Mouse (Mus musculus): ENCODE measurements around the gene Mypn. TPM values are rescaled to one million over a fixed set of nuclear protein-coding genes. Genes with fewer than 3 reads are reported as not detected.

The Mypn gene
- total RNA-seq, 2 experiments from 2014 or later: 1.1 TPM; not detected in 1

DNA sequence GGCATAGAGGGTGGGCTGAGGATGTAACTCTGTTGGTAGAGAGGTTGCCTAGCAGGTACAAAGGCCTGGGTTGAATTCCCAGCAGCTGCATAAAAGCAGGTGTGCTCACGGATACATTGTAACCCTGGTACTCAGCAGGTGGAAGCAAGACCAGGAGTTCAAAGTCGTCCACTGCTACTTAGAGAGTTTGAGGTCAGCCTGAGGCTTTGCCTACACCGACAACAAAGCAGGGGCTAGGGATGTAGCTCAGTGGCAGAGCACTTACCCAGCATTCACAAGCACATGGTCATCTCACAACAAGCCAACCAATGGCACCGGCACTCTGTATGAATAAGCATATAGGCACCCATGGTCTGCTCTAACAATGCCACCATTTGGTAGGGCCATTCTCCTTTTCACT lies 46.3 kb downstream of the Mypn start:
- no peak for ATAC-seq (replicated peaks; ENCODE audit: low FRiP score, poor library complexity, severe bottlenecking)

DNA sequence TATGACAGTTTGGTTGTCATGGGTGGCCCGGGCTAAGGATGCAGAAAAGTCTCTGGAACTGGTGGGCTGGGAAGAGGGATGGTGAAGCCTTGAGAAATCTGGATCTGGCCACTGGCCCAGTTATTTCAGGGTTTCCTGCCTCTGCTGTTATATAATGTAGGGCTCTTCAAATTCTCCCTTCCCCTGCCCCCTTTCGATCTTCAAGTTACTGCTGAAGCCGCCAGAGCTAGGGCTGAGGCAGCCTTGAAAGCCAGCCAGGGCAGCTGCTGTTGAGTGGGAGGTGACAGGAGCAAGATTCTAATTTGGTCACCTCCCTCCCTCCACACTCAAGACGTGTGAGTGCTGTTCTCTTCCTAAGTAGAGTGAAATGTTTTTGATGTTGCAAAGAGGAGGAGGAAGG lies 46.8 kb downstream of the Mypn start:
- ATAC-seq (replicated peaks; ENCODE audit: low FRiP score, poor library complexity, severe bottlenecking): no peak

DNA sequence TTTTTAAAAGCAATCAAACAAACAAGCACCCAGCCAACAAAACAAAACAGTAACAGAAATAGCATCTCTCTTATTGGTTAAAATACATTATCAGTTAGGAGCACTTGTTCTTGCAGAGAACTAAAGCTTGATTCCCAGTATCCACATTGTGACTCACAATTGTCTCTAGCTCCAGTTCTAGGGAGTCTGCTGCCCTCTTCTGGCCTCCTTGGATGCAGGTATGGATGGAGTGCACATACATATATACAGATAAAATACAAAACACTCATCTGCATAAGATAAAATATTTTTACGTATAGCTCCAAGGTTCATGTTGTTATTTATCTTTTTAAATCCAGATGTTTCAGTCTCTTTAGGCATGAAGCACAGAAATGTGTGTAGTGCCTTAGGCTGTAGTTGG lies 47.4 kb downstream of the Mypn start:
- no peak for ATAC-seq (replicated peaks; ENCODE audit: low FRiP score, poor library complexity, severe bottlenecking)

DNA sequence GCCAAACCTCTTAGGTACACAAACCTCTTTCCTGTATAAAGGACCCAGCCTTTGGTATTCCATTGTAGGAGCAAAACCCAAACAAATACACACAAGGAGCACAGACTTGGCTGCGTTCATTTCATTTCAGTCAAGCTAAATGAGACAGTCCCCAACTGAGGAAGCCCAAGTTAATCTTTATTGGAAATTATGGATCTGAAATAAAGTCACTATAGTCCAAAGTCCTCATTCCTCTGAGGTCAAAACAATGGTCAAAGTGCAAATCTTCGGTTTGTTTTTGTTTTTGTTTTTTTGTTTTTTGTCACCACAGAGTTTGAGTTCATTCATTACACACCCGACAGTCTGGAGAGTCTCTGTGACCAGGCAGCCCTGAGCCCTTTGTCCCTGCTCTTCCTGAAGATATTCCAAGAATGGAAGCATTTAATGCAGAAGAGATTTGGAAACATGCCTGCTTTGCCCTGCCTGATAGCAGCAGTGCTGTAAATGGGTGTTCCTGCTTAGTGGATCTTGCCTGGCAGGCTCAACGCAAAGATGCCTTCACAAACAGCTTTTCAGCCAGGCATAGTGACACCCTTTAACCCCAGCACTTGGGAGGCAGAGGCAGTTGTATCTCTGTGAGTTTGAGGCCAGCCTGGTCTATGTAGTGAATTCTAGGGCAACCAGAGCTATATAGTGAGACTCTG lies 47.9 kb downstream of the Mypn start:
- ATAC-seq (replicated peaks; ENCODE audit: low FRiP score, poor library complexity, severe bottlenecking): no peak

DNA sequence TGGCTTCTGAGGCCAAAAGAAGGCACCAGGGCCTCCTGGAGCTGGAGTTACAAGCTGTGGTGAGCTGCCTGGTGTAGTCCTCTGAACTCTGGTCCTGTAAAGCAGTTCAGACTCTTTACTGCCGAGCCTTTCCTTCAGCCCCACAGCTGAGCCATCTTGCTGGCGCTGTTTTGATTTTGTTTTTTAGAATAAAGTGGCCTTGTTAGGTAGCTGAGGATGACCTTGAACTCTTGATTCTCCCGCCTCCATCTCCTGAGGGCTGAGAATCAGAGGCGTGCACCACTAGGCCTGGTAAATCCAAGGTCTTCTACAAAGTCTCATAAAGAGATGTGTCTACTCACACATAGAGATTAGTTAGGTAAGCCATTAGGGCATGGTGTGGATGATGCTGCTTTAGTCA lies 49.0 kb downstream of the Mypn start:
- ATAC-seq (replicated peaks; ENCODE audit: low FRiP score, poor library complexity, severe bottlenecking): no peak

DNA sequence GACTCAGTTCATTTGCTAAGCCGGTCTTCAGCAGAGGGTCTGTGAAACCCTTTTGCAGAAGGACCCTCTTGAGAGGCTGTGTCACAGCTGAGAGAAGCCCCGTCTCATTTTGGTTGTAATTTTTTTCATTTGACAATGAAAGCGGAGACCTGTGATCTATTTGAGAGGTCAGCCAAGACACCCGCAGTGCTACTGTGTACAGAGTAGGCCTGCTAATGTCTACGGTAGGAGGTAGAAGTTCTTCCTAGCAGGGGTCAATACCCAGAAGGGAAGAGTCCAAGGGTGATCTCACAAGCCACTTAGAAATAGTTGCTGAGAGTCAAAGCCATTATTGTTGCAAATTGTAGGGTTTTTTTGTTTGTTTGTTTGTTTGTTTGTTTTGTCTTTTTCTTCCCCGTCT lies 49.5 kb downstream of the Mypn start:
- no peak for ATAC-seq (replicated peaks; ENCODE audit: low FRiP score, poor library complexity, severe bottlenecking)

DNA sequence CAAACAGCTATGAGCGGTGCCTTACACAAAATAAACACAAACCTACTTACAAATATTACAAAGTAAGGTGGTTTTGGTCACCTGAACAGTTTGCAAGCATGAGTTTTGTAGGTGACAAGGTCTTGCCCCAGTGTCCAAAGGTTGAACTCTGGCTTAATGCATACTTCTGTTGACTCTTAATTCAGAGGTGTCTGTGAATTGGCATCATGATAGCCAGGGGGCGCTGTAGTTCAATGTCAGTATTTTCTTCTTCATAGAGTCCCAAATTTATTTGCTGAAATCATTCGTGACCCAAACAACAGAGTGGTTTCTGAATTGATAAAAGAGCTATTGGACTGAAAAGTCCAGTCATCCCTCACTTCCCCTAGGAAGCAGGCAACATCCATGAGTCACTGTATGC lies 50.2 kb downstream of the Mypn start:
- 0 out of 2 replicates have a peak, but pooled peaks have one; percentile 63 for ATAC-seq (replicated peaks; ENCODE audit: low FRiP score, poor library complexity, severe bottlenecking)

DNA sequence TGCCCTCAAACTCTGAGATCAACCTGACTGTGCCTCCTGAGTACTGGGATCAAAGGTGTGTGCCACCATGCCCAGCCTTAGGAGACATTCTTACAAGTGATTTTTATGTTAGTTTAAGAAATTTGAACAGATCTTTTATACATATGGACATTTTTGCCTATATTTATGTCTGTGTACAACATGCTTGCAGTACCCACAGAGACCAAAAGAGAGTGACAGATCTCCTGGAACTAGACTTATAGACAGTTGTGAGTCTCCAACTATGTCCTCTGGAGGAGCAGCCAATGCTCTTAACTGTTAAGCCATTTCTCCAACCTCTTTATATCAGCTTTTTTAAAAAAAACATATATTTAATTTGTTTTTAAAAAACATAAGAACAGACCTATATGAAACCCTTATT lies 51.4 kb downstream of the Mypn start:
- ATAC-seq (replicated peaks; ENCODE audit: low FRiP score, poor library complexity, severe bottlenecking): no peak

DNA sequence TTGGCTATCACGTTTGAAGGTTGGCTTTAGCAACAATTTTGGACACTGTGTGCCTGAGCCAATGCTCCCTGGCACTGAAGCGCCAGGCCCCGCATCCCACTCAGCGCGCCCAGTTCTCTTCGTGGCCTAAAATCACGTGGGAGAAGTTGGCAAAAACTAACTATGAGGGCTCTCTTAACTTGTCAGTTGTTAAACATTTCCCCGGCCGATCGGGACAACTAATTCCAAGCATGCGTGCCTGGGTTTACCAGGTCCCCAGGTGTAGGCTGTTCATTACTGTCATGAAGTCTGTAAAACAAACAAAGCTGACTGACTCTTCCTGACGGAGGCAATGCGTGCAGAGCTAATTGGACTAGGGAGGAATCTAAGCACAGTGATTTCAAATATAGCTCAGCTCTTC lies 61.1 kb downstream of the Mypn start:
- ATAC-seq (replicated peaks; ENCODE audit: low FRiP score, poor library complexity, severe bottlenecking): no peak

DNA sequence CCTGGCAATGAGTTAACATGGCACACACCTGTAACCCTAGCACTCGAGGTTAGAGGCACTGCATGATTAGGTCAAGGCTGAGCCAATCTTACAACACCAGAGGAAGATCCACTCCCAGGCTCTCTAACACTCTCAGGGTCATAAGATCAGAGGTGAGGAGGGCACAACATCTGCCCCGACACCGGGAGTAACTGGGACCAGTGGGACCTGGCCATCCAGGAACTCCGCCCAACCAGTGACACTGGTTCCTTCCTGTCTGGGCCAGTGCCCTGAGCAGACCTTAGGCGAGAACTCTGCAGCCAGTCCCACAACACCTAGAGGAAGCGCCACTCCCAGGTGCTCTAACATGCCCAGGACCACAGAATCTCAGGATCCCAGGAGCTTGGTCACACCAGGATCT lies 67.3 kb downstream of the Mypn start:
- no peak for ATAC-seq (replicated peaks; ENCODE audit: low FRiP score, poor library complexity, severe bottlenecking)

DNA sequence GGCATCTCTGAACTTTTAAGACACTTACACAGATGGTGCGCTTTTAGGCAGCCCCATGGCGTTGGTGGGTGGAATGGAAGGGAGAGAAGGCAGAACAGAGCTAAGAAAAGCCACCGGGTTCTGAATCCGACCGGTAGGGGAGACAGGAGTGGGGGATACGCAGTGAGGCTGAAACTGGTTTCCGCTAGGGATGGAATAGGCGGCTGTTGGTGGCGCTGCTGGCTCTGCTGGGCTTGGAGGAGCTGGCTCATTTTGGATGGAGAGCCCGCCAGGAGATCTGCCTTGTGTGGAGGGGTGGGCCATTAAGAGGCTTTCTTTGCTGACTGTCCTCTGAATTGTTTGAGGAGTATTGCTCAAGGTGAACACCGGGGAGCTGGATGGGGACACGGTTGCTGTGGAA lies 68.1 kb downstream of the Mypn start:
- ATAC-seq (replicated peaks; ENCODE audit: low FRiP score, poor library complexity, severe bottlenecking): no peak

DNA sequence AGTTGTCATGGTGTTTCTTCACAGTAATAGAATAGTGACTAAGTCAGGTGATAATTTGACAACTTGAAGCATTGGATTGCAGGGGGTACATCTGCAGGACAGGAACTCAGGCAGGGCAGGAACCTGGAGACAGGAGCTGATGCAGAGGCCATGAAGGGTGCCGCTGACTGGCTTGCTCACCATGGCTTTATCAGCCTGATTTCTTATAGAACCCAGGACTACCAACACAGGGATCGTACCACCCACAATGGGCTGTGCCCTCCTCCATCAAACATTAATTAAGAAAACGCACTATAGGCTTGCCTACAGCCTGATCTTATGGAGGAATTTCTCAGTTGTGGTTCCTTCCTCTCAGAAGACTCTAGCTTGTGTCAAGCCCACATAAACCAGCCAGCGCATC lies 70.4 kb downstream of the Mypn start:
- no peak for ATAC-seq (replicated peaks; ENCODE audit: low FRiP score, poor library complexity, severe bottlenecking)

DNA sequence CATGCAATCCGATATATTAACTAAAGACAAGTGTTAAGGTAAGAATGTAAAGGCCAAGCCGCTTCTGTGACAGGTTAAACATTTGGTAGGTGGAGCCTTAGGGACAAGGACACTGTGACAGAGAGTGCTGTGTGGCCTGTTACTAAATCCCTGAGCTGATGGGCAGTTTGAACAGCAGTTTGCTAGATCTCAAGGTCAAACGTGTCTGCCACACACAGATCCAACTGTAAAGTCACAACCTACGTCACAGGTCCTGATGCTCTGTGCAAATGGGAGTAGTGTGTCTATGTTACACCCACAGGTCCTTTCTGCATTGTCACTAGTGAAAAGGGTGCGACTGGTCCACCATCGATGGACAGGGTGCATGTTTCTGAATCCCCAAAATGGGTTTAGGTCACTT lies 71.4 kb downstream of the Mypn start:
- ATAC-seq (replicated peaks; ENCODE audit: low FRiP score, poor library complexity, severe bottlenecking): no peak

DNA sequence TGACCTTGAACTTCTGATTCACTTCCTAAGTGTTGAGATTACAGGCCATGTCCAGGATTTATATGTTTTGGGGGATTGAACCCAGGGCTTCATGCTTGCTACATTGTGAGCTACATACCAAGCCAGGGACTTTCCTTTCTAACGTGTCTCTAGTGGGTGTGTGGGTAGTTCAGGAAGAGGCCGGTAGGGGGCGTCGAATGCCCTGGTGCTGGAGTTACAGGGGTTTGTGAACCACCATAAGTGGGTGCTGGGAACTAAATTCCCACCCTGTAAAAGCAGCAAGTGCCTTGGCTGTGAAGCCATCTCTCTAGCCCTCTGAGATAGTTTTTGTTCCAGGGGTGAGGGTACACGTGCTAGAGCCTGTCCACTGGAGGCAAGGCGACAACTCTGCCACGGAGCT lies 73.3 kb downstream of the Mypn start:
- ATAC-seq (replicated peaks; ENCODE audit: low FRiP score, poor library complexity, severe bottlenecking): no peak

DNA sequence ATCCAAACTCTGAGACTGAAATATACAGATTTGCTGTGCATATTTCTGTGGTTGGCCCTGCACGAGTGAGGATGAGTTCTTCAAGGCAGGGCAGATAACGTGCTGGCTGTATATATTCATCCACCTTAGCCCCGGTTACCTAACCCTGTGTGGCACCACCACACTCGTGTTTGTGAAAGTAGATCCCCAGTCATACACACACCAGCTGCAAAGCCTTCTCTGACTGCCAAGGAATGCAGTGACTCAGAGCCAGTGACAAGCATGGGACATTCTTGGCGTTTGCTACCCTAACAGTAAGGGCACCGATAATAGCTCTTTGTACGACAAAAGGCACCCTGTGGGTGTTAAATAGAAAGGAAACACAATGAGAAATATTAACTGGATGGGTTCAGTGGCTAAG lies 75.5 kb downstream of the Mypn start:
- ATAC-seq (replicated peaks; ENCODE audit: low FRiP score, poor library complexity, severe bottlenecking): no peak

DNA sequence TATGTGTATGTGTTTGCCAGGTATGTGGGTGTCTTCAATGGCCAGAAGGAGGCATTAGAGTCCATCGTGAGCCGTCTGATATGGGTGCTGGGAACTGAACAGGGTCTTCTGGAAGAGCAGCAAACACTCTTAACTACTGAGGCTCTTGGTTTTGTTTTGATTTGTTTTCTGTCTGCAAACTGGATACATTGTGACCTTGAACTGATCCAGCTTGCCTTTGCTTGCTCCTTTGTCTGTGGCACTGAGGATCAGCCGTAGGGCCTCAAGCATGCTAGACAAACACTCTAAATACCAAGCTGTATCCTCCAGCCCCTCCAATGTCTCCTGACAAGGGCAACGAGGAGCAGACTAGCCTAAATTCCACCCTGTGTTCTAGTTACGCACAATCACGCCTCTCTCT lies 76.6 kb downstream of the Mypn start:
- ATAC-seq (replicated peaks; ENCODE audit: low FRiP score, poor library complexity, severe bottlenecking): no peak

DNA sequence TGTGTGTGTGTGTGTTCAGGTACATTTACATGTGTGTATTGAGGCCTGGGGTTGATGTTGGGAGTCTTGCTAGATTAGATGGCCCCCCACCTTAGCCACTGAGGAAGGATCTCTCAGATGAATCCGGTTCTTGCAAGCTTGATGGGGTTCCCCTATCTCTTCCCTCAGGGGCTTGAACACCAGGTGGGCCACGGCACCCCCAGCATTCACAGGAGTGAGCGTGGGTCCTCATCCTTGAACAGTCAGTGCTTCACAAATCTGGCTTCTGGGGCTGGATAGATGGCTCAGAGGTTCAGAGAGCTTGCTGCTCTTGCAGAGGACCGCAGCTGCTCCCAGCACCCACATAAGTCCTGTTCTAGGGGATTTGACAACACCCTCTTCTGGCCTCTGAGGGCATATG lies 77.6 kb downstream of the Mypn start:
- no peak for ATAC-seq (replicated peaks; ENCODE audit: low FRiP score, poor library complexity, severe bottlenecking)

DNA sequence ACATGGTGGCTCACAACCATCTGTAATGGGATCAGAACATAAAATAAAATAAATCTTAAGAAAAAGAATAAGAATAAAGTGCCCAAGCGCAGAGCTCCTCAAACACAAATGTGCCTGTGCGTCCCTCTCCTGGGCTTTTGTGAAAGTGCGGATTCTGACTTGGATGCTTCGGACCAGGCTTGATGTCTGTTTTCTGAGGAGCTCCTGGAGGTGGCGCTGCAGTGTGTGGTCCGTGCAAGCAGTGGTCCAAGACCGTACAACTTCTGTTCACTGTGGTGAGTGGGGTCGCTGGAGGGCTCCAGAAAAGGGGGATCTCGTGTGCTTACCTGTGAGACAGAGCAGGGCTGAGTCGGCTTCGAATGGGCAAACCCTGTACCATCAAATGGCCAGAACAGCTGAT lies 78.4 kb downstream of the Mypn start:
- no peak for ATAC-seq (replicated peaks; ENCODE audit: low FRiP score, poor library complexity, severe bottlenecking)

DNA sequence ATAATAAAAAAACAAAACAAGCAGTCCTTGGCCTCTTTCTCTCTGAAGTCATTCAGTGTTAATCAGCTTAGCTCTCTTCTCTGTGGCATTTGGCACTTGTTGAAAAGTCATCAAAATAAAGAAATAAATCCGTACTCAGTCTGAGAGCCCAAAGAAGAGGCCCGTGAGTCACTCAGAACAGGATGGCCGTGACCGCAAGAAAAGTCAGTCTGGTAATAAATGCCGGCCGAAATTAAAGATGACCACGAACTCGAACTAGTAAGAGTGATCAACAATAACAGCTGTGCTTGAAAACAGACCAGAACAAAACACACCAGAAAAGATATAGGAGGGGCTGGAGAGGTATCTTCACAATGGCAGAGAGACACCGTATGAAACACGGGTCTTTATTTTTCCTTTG lies 79.7 kb downstream of the Mypn start:
- no peak for ATAC-seq (replicated peaks; ENCODE audit: low FRiP score, poor library complexity, severe bottlenecking)

DNA sequence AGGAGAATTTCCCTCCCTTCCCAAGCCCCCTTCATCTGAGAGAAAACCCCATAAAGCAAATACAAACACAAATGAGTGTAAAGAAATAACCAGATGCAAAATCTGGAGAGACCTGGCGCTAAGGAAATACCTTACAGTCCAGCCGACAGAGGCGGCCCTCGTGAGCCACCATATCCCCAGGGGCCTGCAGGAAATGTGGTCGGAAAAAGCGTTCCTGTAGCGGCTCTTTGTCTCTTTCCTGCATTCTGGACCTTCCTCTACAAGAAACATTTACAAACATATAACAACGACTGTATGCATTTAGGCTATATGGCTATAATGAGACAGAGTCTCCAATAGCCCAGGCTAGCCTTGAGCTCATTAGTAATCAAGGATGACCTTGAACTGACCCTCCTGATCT lies 80.6 kb downstream of the Mypn start:
- no peak for ATAC-seq (replicated peaks; ENCODE audit: low FRiP score, poor library complexity, severe bottlenecking)

DNA sequence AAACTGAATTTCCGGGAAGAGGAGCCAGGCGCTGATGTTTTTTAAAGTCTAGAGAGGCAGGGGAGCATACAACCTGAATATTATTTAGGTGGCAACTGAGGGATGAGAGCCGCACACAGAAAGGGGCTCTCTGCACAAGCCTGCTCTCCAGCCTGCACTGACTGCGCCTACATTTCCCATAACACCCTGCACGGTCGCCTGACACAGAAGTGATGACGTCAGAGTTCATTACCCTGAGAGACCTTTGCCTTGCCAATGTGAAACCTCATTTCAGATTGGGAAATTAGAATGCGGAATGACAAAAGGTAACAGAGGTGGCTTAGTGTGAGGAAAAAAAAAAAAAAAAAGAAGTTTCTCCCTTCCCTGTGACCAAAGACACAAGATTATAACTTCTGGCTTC lies 81.2 kb downstream of the Mypn start:
- ATAC-seq (replicated peaks; ENCODE audit: low FRiP score, poor library complexity, severe bottlenecking): no peak

DNA sequence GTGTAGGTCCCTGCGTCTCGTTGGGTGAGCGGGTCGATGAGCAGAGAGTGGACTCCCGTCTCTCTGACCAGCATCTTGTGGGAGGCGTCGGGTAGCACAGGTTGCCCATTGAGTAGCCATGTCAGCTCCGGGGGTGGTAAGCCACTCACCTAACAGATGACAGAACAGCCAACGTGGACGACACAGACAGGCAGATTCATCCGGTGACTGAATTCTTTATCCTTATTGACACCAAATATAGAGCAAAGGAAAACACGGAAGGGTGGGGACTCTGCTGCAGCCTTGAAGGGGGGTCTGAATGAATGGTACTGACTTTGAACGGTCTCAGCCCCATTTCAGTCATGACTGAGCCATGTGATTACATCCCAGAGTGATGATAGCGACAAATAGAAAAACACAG lies 81.8 kb downstream of the Mypn start:
- ATAC-seq (replicated peaks; ENCODE audit: low FRiP score, poor library complexity, severe bottlenecking): no peak

DNA sequence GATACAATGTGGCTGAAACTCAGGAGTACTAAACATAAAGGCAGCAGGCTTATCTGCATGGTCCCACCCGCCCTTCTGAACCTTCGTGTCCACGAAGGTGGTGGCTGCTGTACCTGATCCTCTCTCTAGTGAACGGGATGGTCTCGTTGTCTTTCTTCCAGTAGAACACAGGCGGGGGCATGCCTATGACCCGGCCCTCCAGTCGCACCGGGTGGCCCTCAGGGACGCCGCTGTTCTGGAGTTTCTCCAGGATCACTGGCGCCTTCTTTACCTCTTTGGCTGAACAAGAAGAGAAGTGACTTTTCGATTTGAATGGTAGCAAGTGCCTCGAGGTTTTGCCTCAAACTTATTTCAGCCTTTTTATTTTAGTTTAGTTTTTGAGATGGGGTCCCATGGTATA lies 83.8 kb downstream of the Mypn start:
- ATAC-seq (replicated peaks; ENCODE audit: low FRiP score, poor library complexity, severe bottlenecking): no peak
